Mouse (Mus musculus) hindbrain, embryonic 15.5 days (tissue): ENCODE measurements around the gene Hnrnpu. TPM values are rescaled to one million over a fixed set of nuclear protein-coding genes. Genes with fewer than 3 reads are reported as not detected.

Experiments
- ATAC-seq: fragments of 200-750 bp; cut with Nextera tagmentation; 2 replicates; pipeline ENCODE4 v1.8.0; 2017; ENCODE audit warnings: low read depth, moderate number of reproducible peaks, moderate TSS enrichment; ENCODE audit not compliant: low FRiP score
- H3K27ac ChIP-seq: fragments of 300-500 bp; sonication (generic); replicated peaks from 2 replicates; pipeline ENCODE4 v1.5.1; 2015; ENCODE audit warnings: mild to moderate bottlenecking, inconsistent platforms
- H3K27me3 ChIP-seq: fragments of 300-500 bp; sonication (generic); 2 replicates; pipeline ENCODE4 v1.6.1; 2015; ENCODE audit warnings: control low read depth, inconsistent platforms
- H3K36me3 ChIP-seq: fragments of 300-500 bp; sonication (generic); 2 replicates; pipeline ENCODE4 v1.6.1; 2015; ENCODE audit warnings: control low read depth, inconsistent platforms
- H3K4me1 ChIP-seq: fragments of 300-500 bp; sonication (generic); replicated peaks from 2 replicates; pipeline ENCODE4 v1.6.1; 2015; ENCODE audit warnings: control low read depth, inconsistent platforms
- H3K4me2 ChIP-seq: fragments of 300-500 bp; sonication (generic); 2 replicates; pipeline ENCODE4 v1.6.1; 2015; ENCODE audit warnings: moderate library complexity, mild to moderate bottlenecking, inconsistent platforms
- H3K4me3 ChIP-seq: fragments of 300-500 bp; sonication (generic); 2 replicates; pipeline ENCODE4 v1.5.1; 2015; ENCODE audit warnings: mild to moderate bottlenecking, inconsistent platforms
- H3K9ac ChIP-seq: fragments of 300-500 bp; sonication (generic); 2 replicates; pipeline ENCODE4 v1.6.1; 2015; ENCODE audit warnings: inconsistent platforms
- H3K9me3 ChIP-seq: fragments of 300-500 bp; sonication (generic); 2 replicates; pipeline ENCODE4 v1.6.1; 2016; ENCODE audit warnings: control low read depth, inconsistent platforms
- WGBS: fragments of 180-500 bp; shearing (Covaris S2); methylation state at CpG from one replicate; pipeline ENCODE4 v1.1.7; 2015; 5-methylcytosine and 5-hydroxymethylcytosine counted together
- polyA plus RNA-seq: library from polyadenylated mRNA; unstranded; fragments of >200 nt; fragmentation: Nextera tagmentation; extraction: Ambion mirVana; gene quantifications from 2 replicates; pipeline ENCODE4 v1.2.1, GENCODE M21; 2015

Hnrnpu gene
- polyA plus RNA-seq: 278 and 287 TPM in 2 replicates

DNA sequence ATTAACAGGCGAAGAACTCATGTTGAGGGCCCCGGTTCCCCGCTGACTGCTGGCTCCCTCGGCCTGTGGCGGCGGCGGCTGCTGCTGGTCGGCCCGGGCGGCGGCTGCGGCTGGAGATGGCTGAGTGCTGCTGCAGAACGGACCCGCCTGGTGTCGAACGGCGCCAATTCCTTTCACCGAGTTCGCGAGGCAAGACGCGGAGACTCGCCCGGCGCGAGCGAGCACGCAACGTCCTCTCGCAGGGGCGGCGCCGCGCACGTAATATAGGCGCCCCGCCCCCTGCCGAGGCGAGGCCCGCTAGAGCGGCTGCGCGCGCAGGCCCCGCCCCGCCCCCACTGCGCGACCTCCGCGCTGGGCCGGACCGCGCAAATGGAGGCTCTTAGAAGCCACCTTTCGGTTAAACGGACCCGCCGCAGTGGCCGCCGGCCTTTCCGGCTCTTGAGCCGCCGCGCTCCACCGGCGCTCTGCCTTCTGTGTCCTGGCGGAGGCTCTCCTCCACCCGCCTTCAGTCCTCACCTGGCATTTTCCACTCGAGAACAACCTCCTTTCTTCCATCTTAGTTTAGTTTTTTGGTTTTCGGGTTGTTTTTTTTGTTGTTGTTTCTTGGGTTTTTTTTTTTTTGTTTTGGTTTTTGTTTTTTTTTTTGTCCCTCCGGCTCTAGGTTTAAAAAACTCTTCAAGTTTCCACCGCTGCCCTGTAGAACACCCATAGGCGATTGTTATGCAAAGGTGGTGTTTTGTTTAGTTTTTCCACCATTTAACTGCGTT is at the start of gene Hnrnpu:
Hnrnpu (minus strand) TSS at position 247 of the 767 bp plus-strand sequence.
- no peaks in the 10 kb centered on the region for H3K9me3 ChIP-seq
- H3K4me2 ChIP-seq: peak within 1 kb of the TSS; percentile 80
- H3K4me3 ChIP-seq: peak within 1 kb of the TSS; percentile 80

DNA sequence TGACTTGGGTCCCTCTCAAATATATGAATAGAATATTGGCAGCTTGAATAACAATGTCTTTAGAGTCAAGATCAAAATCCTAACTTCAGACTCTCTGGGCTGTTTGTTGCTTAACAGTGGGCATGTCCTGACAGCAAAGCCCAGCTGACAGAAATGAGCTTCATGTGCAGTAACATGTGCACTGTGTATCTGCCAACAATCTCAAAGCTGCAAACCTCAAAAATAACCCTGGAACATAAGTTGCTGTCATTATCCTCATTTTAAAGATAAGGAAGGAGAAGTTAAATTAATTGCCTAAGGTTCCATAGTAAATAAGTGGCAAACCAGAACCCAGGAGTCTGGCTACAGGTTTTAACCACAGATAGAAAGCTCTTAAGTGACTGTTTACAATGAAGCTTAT is 44.6 kb upstream of the Hnrnpu start:
- no peak overlapping the region for H3K9ac ChIP-seq
- H3K4me3 ChIP-seq: no peak overlapping the region
- no peaks in the 10 kb centered on the region for H3K4me1 ChIP-seq
- no peak for ATAC-seq
- H3K9me3 ChIP-seq: no peaks in the 10 kb centered on the region
- H3K36me3 ChIP-seq: no peaks in the 10 kb centered on the region
- H3K27ac ChIP-seq: no peak overlapping the region
- no peaks in the 10 kb centered on the region for H3K27me3 ChIP-seq
- H3K4me2 ChIP-seq: no peak overlapping the region

More for the DNA sequence above, at the start of gene Hnrnpu:
- Histone ChIP-seq H3K36me3 (peaks cover 16% of the 10 kb centered on the region), H3K9ac (peak within 1 kb of the TSS; percentile 100), H3K27ac (peak within 1 kb of the TSS; percentile 97), H3K27me3 (no peaks in the 10 kb centered on the region), H3K4me1 (peaks cover 30% of the 10 kb centered on the region)
- peak; percentile 91 for ATAC-seq
- WGBS: 0% methylated on average over 59 of the region's 73 CpGs

DNA sequence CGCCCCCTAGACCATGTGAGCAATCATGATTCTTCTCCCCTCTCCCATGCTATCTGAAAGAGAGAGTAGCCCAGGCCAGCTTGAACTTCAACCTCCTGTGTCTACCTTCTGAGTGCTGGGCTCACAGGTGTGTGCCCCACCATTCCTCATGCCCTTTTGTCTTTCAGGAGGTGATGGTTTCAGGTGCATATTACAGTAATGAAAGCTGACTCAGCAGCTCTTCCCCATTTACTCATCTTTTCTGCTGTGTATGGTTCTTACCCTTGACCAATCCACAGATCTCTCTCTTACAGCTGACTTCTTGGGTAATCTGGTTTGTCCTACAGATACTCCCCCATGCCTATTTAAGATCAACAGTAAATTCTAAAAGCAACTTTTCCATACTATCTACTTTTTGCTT is 41.6 kb upstream of the Hnrnpu start:
- H3K27ac ChIP-seq: no peak overlapping the region
- no peaks in the 10 kb centered on the region for H3K4me1 ChIP-seq
- H3K9me3 ChIP-seq: no peaks in the 10 kb centered on the region
- ATAC-seq: no peak
- H3K36me3 ChIP-seq: no peaks in the 10 kb centered on the region
- H3K4me2 ChIP-seq: no peak overlapping the region
- H3K4me3 ChIP-seq: no peak overlapping the region
- 75% methylated on average over 1 of the region's 1 CpGs for WGBS
- H3K9ac ChIP-seq: no peak overlapping the region
- no peaks in the 10 kb centered on the region for H3K27me3 ChIP-seq

- WGBS: 79% methylated on average over 3 of the region's 3 CpGs
- H3K4me1 ChIP-seq: no peaks in the 10 kb centered on the region
Observed at GRCm38 (mm10) chr1:178378115-178378514, 40.5 kb upstream of the Hnrnpu start.

GRCm38 (mm10) chr1:178376907-178377306 is 39.3 kb upstream of the Hnrnpu start:
- ATAC-seq: no peak
- WGBS: 77% methylated on average over 2 of the region's 2 CpGs

More at GRCm38 (mm10) chr1:178378115-178378514, 40.5 kb upstream of the Hnrnpu start:
- no peaks in the 10 kb centered on the region for H3K9me3 ChIP-seq
- no peak overlapping the region for H3K27ac ChIP-seq
- no peak overlapping the region for H3K4me3 ChIP-seq
- H3K9ac ChIP-seq: no peak overlapping the region
- H3K27me3 ChIP-seq: no peaks in the 10 kb centered on the region
- H3K4me2 ChIP-seq: no peak overlapping the region
- H3K36me3 ChIP-seq: no peaks in the 10 kb centered on the region
- ATAC-seq: no peak

GRCm38 (mm10) chr1:178376061-178376460 is 38.5 kb upstream of the Hnrnpu start:
- whole genome bisulfite sequencing: 93% methylated on average over 2 of the region's 2 CpGs
- H3K9me3 ChIP-seq: no peaks in the 10 kb centered on the region
- H3K4me2 ChIP-seq: no peak overlapping the region

More at GRCm38 (mm10) chr1:178376907-178377306, 39.3 kb upstream of the Hnrnpu start:
- Histone ChIP-seq H3K9ac (no peak overlapping the region), H3K36me3 (no peaks in the 10 kb centered on the region), H3K4me3 (no peak overlapping the region), H3K4me2 (no peak overlapping the region), H3K9me3 (no peaks in the 10 kb centered on the region), H3K27me3 (no peaks in the 10 kb centered on the region), H3K4me1 (no peaks in the 10 kb centered on the region), H3K27ac (no peak overlapping the region)

DNA sequence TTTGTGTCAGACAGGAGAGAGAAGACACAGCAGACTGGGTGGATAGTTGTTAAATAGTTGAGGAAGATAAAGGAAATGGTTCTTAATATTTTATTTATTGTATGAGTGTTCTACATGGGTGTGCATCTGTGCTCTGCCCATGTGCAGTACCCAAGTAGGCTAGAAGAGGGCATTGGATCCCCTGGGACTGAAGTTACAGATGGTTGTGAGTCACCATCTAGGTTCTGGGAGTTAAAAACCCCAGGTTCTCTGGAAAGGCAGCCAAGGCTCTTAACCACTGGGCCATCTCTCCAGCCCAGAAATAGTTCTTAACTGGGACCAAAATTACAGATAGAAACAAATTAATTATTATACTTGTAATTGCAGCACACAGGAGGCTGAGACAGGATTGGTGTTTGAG is 37.8 kb upstream of the Hnrnpu start:
- H3K4me2 ChIP-seq: no peak overlapping the region
- no peaks in the 10 kb centered on the region for H3K9me3 ChIP-seq
- H3K27ac ChIP-seq: no peak overlapping the region
- H3K4me3 ChIP-seq: no peak overlapping the region
- no peaks in the 10 kb centered on the region for H3K4me1 ChIP-seq
- no peak for ATAC-seq
- no peaks in the 10 kb centered on the region for H3K36me3 ChIP-seq
- no peak overlapping the region for H3K9ac ChIP-seq
- H3K27me3 ChIP-seq: no peaks in the 10 kb centered on the region

More at GRCm38 (mm10) chr1:178376061-178376460, 38.5 kb upstream of the Hnrnpu start:
- no peak overlapping the region for H3K4me3 ChIP-seq
- H3K4me1 ChIP-seq: no peaks in the 10 kb centered on the region
- ATAC-seq: no peak
- H3K27me3 ChIP-seq: no peaks in the 10 kb centered on the region
- H3K9ac ChIP-seq: no peak overlapping the region
- H3K27ac ChIP-seq: no peak overlapping the region
- H3K36me3 ChIP-seq: no peaks in the 10 kb centered on the region

- WGBS: 90% methylated on average over 4 of the region's 4 CpGs
- Histone ChIP-seq H3K27me3 (no peaks in the 10 kb centered on the region), H3K4me2 (no peak overlapping the region), H3K4me1 (peaks cover 13% of the 10 kb centered on the region), H3K9me3 (no peaks in the 10 kb centered on the region), H3K27ac (no peak overlapping the region), H3K4me3 (no peak overlapping the region), H3K9ac (no peak overlapping the region), H3K36me3 (no peaks in the 10 kb centered on the region)
- no peak for ATAC-seq
Observed at GRCm38 (mm10) chr1:178372681-178373080, 35.1 kb upstream of the Hnrnpu start.

GRCm38 (mm10) chr1:178369272-178369651 is 31.7 kb upstream of the Hnrnpu start:
- H3K27ac ChIP-seq: peak overlapping the region; percentile 85
- peaks cover 13% of the 10 kb centered on the region for H3K4me1 ChIP-seq
- peak overlapping the region; percentile 46 for H3K4me3 ChIP-seq
- H3K36me3 ChIP-seq: no peaks in the 10 kb centered on the region
- no peaks in the 10 kb centered on the region for H3K27me3 ChIP-seq
- peak; percentile 76 for ATAC-seq
- 2% methylated on average over 11 of the region's 11 CpGs for WGBS
- peak overlapping the region; percentile 59 for H3K4me2 ChIP-seq
- H3K9ac ChIP-seq: peak overlapping the region; percentile 48
- no peaks in the 10 kb centered on the region for H3K9me3 ChIP-seq

GRCm38 (mm10) chr1:178368548-178369271 is 31.1 kb upstream of the Hnrnpu start:
- peak overlapping the region; percentile 46 for H3K4me3 ChIP-seq
- WGBS: 3% methylated on average over 36 of the region's 36 CpGs

DNA sequence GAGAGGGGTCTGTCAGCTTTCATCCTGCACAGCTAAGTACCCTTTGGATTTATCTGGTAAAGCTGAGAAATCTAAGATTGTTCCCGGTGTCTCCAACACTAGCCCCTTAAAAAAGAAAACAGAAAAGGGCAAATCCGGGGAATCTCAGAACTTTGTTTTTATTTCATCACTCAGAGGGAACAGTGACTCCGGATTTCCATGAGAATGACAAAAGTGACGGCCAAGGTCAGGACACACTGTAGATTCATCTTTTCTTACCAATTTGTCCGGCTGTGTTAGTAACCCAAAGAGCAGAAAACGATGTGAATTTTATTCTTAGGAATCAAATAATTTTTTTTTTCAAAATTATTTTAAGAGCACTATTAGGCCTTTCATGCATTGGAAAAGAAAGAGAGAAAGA is 30.5 kb upstream of the Hnrnpu start:
- Histone ChIP-seq H3K4me2 (peak overlapping the region; percentile 59; the same call in 1 of the 2 replicates), H3K9me3 (no peaks in the 10 kb centered on the region), H3K27ac (peak overlapping the region; percentile 85), H3K4me3 (no peak overlapping the region), H3K27me3 (no peaks in the 10 kb centered on the region), H3K9ac (no peak overlapping the region), H3K4me1 (peaks cover 13% of the 10 kb centered on the region), H3K36me3 (no peaks in the 10 kb centered on the region)
- no peak for ATAC-seq
- WGBS: 71% methylated on average over 6 of the region's 6 CpGs

More at GRCm38 (mm10) chr1:178368548-178369271, 31.1 kb upstream of the Hnrnpu start:
- no peaks in the 10 kb centered on the region for H3K36me3 ChIP-seq
- peak overlapping the region; percentile 59 for H3K4me2 ChIP-seq
- ATAC-seq: peak; percentile 98
- peak overlapping the region; percentile 85 for H3K27ac ChIP-seq
- H3K9ac ChIP-seq: peak overlapping the region; percentile 48
- H3K4me1 ChIP-seq: peaks cover 13% of the 10 kb centered on the region
- no peaks in the 10 kb centered on the region for H3K27me3 ChIP-seq
- no peaks in the 10 kb centered on the region for H3K9me3 ChIP-seq

DNA sequence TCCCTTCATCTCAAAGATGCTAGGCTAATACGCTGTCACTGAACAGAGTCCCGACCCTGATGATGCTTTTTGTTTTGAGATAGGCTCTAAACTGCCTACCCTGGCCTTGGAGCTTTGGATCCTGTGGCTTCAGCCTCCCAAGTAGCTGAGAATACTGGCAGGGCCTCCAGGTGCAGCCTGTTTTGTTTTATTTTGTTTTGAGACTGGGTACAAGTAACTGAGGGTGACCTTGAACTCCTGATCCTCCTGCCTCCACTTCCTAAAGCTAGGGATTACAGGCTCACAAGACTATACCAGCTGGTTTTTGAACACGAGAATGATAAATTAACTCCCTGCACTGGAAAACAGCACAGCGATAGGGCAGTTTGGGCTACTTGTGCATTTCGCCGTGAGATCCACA is 27.6 kb upstream of the Hnrnpu start:
- WGBS: 87% methylated on average over 6 of the region's 6 CpGs
- Histone ChIP-seq H3K27ac (no peak overlapping the region), H3K4me1 (peaks cover 13% of the 10 kb centered on the region), H3K27me3 (no peaks in the 10 kb centered on the region), H3K4me2 (no peak overlapping the region), H3K9ac (no peak overlapping the region), H3K36me3 (no peaks in the 10 kb centered on the region), H3K9me3 (no peaks in the 10 kb centered on the region), H3K4me3 (no peak overlapping the region)
- ATAC-seq: no peak
